Mouse (Mus musculus) neutrophil, adult 5-6 weeks (primary cell): ENCODE results near the gene Tspear. TPM values are rescaled to one million over a fixed set of nuclear protein-coding genes. Genes with fewer than 3 reads are reported as not detected.

Experiments
- ATAC-seq: fragments of 151-379, 151-347 bp; 2 replicates; pipeline ENCODE4 v1.8.0; 2017; ENCODE audit warnings: mild to moderate bottlenecking, moderate TSS enrichment; ENCODE audit not compliant: insufficient number of reproducible peaks, poor library complexity, low FRiP score, severe bottlenecking; ENCODE audit errors: extremely low read depth
- total RNA-seq: library from RNA; stranded (forward); fragments of 200-1000 nt; gene quantifications from 2 replicates; pipeline ENCODE4 v1.2.3, GENCODE M21; 2017

Gene Tspear
- total RNA-seq, 1 experiment from 2014 or later, result not detected

- ATAC-seq, result no peak
Observed at GRCm38 (mm10) chr10:77846961-77847360, 160.6 kb downstream of the Tspear start.

DNA sequence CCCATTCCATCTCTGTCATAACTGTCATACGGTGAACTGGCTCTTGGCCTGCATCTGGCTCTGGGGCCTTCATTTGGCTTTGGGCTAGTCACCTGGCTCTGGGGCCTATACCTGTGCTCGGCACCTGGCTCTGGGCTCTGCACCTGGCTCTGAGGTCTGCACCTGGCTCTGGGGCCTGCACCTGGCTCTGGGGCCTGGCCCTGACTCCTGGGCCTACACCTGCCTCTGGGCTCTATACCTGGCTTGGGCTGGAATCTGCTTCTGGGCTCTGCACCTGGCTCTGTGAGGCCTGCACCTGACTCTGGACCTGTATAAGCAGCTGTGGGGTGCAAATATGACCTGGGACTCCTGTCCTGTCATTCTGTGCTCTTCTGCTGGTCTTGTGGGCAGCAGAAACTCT, 161.2 kb downstream of the Tspear start:
- ATAC-seq, result no peak

- ATAC-seq, result no peak
Observed at GRCm38 (mm10) chr10:77852559-77852958, 166.2 kb downstream of the Tspear start, which contains the start of gene Gm10318. TSS of gene Gm10318 (plus strand) at chr10:77852859.

DNA sequence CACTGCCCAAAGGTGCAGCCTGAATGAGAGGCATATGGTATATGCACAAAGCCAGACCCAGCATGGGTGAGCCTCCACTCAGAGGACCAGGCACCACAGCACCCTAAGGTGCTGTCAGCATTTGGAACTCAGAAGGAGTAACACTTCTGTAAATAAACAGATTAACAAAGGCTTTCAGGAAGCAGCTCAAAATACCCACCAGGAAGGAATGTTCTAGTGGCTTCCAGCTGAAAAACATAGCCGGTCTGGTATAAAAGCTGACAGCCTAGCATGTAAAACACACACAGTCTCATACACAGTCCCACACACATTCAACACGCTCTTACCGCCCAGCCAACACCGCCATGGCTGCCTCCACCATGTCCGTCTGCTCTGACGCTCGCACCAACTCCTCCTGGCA, 175.3 kb downstream of the Tspear start, which contains the start of gene Gm3285:
Gene Gm3285, plus strand, starts transcription at position 301 of the 400 bp plus-strand sequence.
- ATAC-seq, result no peak

DNA sequence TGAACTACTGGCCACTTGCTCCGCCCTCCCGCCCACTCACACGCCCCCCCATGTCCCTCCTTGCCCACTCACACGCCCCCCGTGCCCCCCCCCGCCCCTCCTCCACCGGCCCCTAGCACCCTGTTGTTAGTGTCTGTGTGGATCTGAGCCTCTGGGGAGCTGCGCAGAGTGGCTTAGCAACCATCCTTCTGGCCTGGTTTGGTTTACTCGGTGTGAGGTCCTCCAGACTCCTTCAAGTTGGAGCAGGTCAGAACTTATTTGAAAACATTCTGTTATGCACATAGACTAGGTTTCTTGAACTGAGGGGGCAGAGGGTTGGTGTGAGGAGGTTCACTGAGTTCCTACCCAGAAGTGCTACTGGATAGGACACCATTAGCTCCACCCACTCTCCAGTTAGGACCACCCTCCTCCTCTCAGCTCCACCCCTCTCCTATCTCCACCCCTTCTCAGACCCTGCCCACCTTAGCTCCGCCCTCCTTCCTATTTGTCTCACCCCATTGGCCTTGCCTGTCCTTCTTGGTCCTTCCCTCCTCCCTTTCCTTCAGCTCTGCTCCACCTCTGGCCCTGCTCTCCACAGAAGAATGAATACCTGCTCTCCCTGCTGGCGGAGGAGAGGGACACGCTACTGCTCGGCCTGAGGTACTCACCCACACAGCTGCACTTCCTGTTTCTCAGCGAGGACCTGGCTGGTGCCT, 177.8 kb downstream of the Tspear start:
- peak; percentile 72 for ATAC-seq

DNA sequence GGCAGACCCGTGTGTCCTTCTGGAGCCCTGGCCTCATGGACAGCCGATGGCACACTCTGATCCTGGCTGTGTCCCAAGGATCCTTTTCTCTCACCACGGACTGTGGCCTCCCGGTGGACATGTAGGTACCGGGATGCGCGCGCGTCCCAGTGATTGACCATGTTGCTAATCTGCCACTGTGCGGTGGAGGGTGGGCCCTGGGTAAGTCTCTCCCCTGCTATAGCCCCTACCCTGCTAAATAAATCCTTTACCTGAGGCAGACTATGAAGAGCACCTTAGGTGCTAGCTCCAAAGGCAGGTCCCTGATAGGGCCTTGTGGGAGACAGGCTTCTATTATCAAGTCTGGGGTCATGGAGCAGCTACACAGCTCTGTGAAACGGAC, 178.4 kb downstream of the Tspear start:
- ATAC-seq, result no peak

GRCm38 (mm10) chr10:77867546-77867945, 181.2 kb downstream of the Tspear start:
- no peak for ATAC-seq

GRCm38 (mm10) chr10:77869651-77870050, 183.3 kb downstream of the Tspear start:
- ATAC-seq, result no peak

DNA sequence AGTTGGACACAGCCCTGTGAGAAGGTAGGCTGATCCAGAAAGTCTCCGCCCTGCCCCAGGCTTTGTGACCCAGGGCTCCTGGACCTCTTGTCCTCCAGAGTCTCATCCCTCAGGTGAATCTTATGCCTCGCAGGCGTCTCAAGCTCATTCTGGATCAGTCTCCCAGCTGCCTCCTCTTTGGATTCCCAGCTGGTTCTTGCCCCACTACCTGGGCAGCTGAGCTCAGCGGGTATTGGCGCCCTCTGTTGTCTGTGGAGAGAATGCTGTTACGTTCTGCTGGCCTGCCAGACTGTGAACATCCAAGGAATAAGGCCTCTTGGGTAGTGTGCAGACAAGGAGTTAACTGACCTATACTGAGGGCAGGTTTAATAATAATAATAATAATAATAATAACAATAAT, 192.6 kb downstream of the Tspear start:
- no peak for ATAC-seq

GRCm38 (mm10) chr10:77880305-77880704, 193.9 kb downstream of the Tspear start:
- ATAC-seq, result no peak

DNA sequence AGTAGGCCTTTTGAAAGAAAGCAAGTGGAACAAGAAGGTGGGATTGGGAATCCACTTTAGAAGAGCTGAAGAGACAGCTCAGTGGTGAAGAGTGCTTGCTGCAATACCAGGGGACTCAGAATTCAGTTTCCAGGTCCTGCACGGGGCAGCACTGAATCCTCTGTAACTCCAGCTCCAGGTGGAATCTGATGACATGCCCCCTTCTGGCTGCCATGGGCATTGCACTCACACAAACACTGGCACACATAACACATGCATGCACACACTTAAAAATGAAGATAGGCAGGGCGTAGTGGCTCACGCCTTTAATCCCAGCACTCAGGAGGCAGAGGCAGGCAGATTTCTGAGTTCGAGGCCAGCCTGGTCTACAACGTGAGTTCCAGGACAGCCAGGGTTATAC, 196.2 kb downstream of the Tspear start:
- no peak for ATAC-seq

- ATAC-seq, result no peak
Observed at GRCm38 (mm10) chr10:77886007-77886747, 199.8 kb downstream of the Tspear start.

DNA sequence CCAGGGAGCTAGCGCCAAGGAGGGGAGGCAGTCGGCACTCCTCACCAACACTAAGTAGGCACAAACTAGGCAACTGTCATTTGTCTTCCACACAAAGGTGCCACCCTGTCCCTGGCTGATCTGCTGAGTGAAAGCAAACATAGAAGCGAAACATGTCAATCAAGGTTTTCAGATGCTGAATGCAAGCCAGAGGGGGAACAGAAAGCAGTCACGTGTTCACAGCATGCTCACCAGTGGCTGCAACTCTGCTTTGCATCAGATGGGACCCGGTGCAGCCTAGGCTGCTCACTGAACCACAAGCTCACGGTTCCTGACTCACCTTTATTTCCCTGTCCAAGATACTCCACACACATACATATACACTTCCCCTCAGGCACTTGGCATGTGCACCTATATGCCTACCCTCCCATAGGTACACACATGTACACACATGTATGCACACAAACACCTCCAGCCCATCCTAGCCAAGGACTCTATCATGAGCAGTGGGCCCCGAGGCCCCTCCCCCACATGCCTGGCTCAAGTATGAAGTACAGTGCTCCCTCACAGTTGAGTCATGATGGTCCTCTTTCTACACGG, 204.7 kb downstream of the Tspear start:
- no peak for ATAC-seq

DNA sequence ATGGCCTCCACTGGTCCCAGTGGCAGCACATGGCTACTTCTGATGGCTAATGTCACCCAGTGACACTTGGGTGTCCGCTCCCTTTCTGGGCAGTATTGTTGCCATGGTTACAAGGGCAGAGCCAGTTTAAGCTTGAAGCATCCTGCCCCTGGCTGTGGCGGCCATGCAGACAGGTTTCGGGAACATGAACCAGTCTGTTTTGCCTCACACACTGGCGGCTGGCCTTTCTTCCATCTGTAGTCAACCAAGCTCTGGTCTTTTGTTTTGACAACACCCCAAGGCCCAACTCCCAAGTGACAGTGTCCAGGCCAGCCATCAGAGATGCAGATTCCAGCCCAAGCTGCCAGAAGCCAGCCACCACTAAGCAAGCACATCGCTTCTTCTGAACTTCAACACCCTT, 209.2 kb downstream of the Tspear start:
- no peak for ATAC-seq

DNA sequence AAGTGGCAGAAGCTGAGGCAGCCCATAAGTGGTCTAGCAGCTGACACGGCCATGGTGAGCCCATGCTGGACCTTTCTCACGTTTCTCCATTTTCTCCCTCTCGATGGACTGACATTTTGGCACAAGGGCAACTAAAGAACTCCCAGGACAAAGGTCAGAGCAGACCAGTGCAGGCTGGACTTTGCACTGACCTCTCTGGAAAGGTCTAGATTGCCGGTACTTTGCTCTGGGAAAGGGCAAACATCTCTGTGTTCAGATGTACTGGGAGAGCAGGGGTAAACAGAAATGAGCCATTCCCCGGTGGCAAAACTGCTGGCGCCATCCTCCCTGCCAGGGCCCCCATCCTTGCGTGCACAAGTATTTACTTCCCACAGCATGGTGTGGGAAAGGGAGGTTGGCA, 213.8 kb downstream of the Tspear start:
- ATAC-seq, result no peak

GRCm38 (mm10) chr10:77900903-77901818, 214.8 kb downstream of the Tspear start:
- ATAC-seq, result no peak

- ATAC-seq, result no peak
Observed at GRCm38 (mm10) chr10:77901871-77902210, 215.5 kb downstream of the Tspear start.

GRCm38 (mm10) chr10:77902211-77902893, 216.0 kb downstream of the Tspear start, which contains the start of gene Lrrc3:
TSS of gene Lrrc3 (minus strand) at chr10:77902536.
- no peak for ATAC-seq
